In the genomic region with DNA sequence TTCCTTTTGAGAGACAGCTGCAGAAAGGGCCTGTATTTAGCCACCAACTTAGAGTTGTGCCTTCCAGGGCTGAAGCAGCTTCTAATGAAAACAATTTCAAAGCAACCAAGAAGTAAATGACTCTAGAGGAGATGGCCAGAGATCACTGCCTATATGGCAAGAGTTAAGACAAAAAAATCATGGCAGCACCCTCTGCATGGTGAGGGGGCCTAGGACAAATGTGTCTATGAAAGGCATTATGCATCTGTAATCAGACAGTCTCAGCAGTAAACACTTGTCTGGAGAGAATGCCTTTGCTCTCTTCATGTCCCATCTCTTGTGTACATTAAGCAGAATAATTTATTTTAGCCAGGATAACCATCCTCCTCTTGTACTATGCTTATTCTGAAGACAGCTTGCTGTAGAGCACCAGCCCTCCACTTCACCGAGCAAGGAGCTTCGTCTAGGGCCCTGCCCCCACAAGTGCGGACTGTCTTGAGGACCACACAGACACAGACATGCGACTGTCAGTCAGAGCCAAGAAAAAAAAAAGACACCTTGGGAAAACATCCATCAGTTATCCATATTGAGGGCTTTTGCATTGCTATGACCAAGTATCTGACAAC, we compare ENCODE assay signal across 20 mouse cellular contexts.
"Had no signal": no experiment of that assay in that cellular context is flagged by ENCODE, and none has a peak within 500 bp of the region (broad histone marks: within the 10 kb centered on the region; RNA-seq: fewer than 3 reads in every experiment).

No protein-coding gene starts in this region.

- H3K4me3 ChIP-seq: layer of hippocampus, adult 2 months; limb, embryonic 10.5 days; limb, embryonic 13.5 days; liver, embryonic 12.5 days; liver, embryonic 15.5 days; midbrain, embryonic 12.5 days; myocyte; neural tube, embryonic 13.5 days had no signal

- H3K27me3 ChIP-seq: limb, embryonic 13.5 days; liver, embryonic 12.5 days; liver, embryonic 15.5 days; midbrain, embryonic 12.5 days; neural tube, embryonic 13.5 days had no signal

- ATAC-seq: hindbrain, embryonic 16.5 days; liver, embryonic 12.5 days; midbrain, embryonic 16.5 days had no signal

- H3K36me3 ChIP-seq: limb, embryonic 10.5 days; limb, embryonic 13.5 days; liver, embryonic 12.5 days; liver, embryonic 15.5 days; midbrain, embryonic 12.5 days; neural tube, embryonic 13.5 days had no signal

- DNase-seq: kidney, adult 18-20 months; kidney, adult 9 months; kidney, postnatal 14 days; kidney, postnatal 4 days; layer of hippocampus, adult 9-11 months; liver; retina, postnatal 1 day; right cerebral cortex, postnatal 25 days; thymus, postnatal 25 days had no signal

- H3K4me1 ChIP-seq: liver, embryonic 12.5 days; liver, embryonic 15.5 days had no signal

- H3K9me3 ChIP-seq: limb, embryonic 10.5 days; limb, embryonic 13.5 days; liver, embryonic 12.5 days; liver, embryonic 15.5 days; midbrain, embryonic 12.5 days; neural tube, embryonic 13.5 days had no signal

- H3K27ac ChIP-seq: layer of hippocampus, adult 2 months; limb, embryonic 10.5 days; liver, embryonic 12.5 days; liver, embryonic 15.5 days; macrophage; midbrain, embryonic 12.5 days had no signal

- H3K4me2 ChIP-seq: limb, embryonic 13.5 days; liver, embryonic 12.5 days; liver, embryonic 15.5 days; midbrain, embryonic 12.5 days; neural tube, embryonic 13.5 days had no signal

- H3K9ac ChIP-seq: limb, embryonic 13.5 days; liver, embryonic 12.5 days; liver, embryonic 15.5 days; midbrain, embryonic 12.5 days; neural tube, embryonic 13.5 days had no signal
